Mouse (Mus musculus): Measurements from ENCODE around the gene Gsdma3. TPM values are rescaled to one million over a fixed set of nuclear protein-coding genes. Genes with fewer than 3 reads are reported as not detected.
"Not testable (repeated sequence)": the region's sequence is repeated elsewhere in the genome, so short reads cannot be mapped to it uniquely, and the experiment has no call there.

Gsdma3 gene
- polyA plus RNA-seq, 1 experiment from 2014 or later = not detected

DNA sequence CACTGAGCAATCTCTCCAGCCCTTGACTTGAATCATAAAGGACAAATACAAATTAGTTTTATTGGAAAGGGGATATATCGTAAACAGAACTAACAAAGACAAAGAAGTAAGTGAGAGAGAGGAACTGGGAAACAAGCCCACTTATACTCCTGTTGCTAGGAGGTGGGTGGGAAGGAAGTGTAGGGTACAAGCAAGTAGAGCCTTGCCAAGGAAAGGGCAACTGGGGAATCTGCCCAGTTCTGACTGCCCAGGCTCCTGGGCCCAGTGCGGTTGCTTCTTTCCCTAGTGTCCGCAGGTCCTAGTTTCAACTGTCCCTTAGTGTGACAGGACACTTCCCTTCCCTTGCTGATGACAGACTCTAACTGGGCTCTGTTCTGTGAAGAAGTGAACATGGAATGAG is 2.5 kb downstream of the Gsdma3 start:
- Histone ChIP-seq H3K27me3 (replicated peaks; ENCODE audit: control insufficient read depth, insufficient read depth, low read length) (no peaks in the 10 kb centered on the region), H3K27ac (ENCODE audit: low read depth, low read length) (no peak overlapping the region), H3K4me1 (replicated peaks; ENCODE audit: control insufficient read depth, insufficient read depth, low read length) (no peaks in the 10 kb centered on the region), H3K4me2 (replicated peaks; ENCODE audit: low read depth) (no peak overlapping the region), H3K9me3 (ENCODE audit: control insufficient read depth) (no peaks in the 10 kb centered on the region), H3K36me3 (ENCODE audit: control insufficient read depth, insufficient read depth) (no peaks in the 10 kb centered on the region), H3K4me3 (ENCODE audit: low read depth, low read length) (no peak overlapping the region), H3K9ac (ENCODE audit: low read depth, low read length) (no peak overlapping the region)
- WGBS = 94% methylated on average over 3 of the region's 3 CpGs
- ATAC-seq = no peak
- no peak for TF ChIP-seq CTCF (IDR thresholded peaks at IDR 0.05; ENCODE audit: low read depth)

DNA sequence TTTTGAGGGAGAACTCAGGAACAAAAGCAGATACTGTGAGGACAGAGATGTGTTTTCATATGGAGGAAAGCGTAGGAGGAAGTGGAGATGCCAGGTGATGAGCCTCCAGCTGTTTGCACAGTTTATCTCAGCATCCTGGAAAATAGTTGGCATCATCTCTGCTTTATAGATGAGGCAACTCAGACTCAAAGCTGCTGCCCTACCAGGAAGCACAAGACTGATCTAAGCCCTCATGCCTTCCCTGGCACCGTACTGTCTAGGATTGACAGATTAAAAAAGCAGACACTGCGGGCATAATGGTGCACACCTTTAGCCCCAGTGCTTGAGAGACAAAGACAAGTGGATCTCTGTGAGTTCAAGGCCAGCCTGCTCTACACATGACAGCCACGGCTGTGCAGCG is 4.5 kb downstream of the Gsdma3 start:
- H3K27me3 ChIP-seq (replicated peaks; ENCODE audit: control insufficient read depth, insufficient read depth, low read length) = no peaks in the 10 kb centered on the region
- H3K9ac ChIP-seq (ENCODE audit: low read depth, low read length) = no peak overlapping the region
- WGBS = 87% methylated on average over 5 of the region's 5 CpGs
- no peaks in the 10 kb centered on the region for H3K36me3 ChIP-seq (ENCODE audit: control insufficient read depth, insufficient read depth)
- TF ChIP-seq CTCF (IDR thresholded peaks at IDR 0.05; ENCODE audit: low read depth) = no peak
- H3K4me2 ChIP-seq (replicated peaks; ENCODE audit: low read depth) = no peak overlapping the region
- no peak overlapping the region for H3K4me3 ChIP-seq (ENCODE audit: low read depth, low read length)
- ATAC-seq = no peak
- no peaks in the 10 kb centered on the region for H3K4me1 ChIP-seq (replicated peaks; ENCODE audit: control insufficient read depth, insufficient read depth, low read length)
- H3K27ac ChIP-seq (ENCODE audit: low read depth, low read length) = no peak overlapping the region
- no peaks in the 10 kb centered on the region for H3K9me3 ChIP-seq (ENCODE audit: control insufficient read depth)

DNA sequence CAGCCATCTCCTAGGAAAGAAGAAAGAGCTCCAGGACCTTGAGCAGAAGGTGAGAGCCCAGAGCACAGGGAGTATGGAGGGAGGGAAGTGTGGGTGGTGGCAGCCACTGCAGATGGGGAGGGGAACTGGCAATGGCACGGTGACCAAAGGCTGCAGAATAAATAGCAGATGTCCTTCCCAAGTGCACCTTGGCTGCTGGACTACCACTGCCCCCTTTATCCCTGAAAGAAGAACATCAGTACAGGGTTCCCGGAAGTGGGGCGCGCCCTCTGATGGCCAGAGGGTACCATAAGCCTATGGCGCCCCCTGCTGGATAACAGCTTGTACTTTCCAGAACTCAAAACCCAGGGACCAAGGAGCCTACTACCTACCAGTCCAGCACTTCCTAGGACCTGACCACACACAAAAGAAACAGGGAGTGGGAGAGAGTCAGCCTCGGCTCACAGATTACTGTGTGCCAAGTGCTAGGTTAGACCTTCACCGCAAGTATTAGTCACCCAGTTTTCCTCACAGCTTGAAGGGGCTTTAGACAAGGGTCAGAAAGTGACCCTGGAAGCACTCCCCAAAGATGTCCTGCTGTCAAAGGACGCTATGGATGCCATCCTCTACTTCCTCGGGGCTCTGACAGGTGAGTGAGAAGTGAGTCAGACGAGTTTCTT is 9.3 kb downstream of the Gsdma3 start:
- not testable (repeated sequence) for H3K9ac ChIP-seq (ENCODE audit: low read depth, low read length); ATAC-seq; H3K9me3 ChIP-seq (ENCODE audit: control insufficient read depth); H3K27ac ChIP-seq (ENCODE audit: low read depth, low read length); H3K27me3 ChIP-seq (replicated peaks; ENCODE audit: control insufficient read depth, insufficient read depth, low read length); H3K4me3 ChIP-seq (ENCODE audit: low read depth, low read length); H3K4me2 ChIP-seq (replicated peaks; ENCODE audit: low read depth); H3K4me1 ChIP-seq (replicated peaks; ENCODE audit: control insufficient read depth, insufficient read depth, low read length); H3K36me3 ChIP-seq (ENCODE audit: control insufficient read depth, insufficient read depth)
- TF ChIP-seq CTCF (IDR thresholded peaks at IDR 0.05; ENCODE audit: low read depth) = peak; percentile 72
- 35% methylated on average over 10 of the region's 10 CpGs for WGBS

DNA sequence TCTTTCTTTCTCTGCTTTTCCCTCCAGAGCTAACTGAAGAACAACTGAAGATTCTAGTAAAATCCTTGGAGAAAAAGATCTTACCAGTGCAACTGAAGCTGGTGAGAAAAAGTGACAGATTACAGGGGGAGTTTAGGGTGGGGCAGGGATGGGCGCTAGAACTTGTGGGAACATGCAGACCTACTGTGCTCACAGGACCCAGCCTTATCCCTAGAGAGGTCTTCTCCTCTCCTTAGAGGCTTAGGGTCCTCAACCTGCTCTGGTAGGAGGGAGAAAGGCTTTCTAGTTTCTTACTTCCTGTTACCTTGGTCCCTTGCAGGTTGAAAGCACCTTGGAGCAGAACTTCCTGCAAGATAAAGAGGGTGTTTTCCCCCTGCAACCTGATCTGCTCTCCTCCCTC is 11.3 kb downstream of the Gsdma3 start:
- ATAC-seq = no peak
- no peak overlapping the region for H3K4me2 ChIP-seq (replicated peaks; ENCODE audit: low read depth)
- no peaks in the 10 kb centered on the region for H3K9me3 ChIP-seq (ENCODE audit: control insufficient read depth)
- H3K9ac ChIP-seq (ENCODE audit: low read depth, low read length) = no peak overlapping the region
- no peak overlapping the region for H3K4me3 ChIP-seq (ENCODE audit: low read depth, low read length)
- H3K4me1 ChIP-seq (replicated peaks; ENCODE audit: control insufficient read depth, insufficient read depth, low read length) = no peaks in the 10 kb centered on the region
- no peak overlapping the region for H3K27ac ChIP-seq (ENCODE audit: low read depth, low read length)
- WGBS = 69% methylated on average over 1 of the region's 1 CpGs
- TF ChIP-seq CTCF (IDR thresholded peaks at IDR 0.05; ENCODE audit: low read depth) = no peak
- no peaks in the 10 kb centered on the region for H3K27me3 ChIP-seq (replicated peaks; ENCODE audit: control insufficient read depth, insufficient read depth, low read length)
- H3K36me3 ChIP-seq (ENCODE audit: control insufficient read depth, insufficient read depth) = no peaks in the 10 kb centered on the region

DNA sequence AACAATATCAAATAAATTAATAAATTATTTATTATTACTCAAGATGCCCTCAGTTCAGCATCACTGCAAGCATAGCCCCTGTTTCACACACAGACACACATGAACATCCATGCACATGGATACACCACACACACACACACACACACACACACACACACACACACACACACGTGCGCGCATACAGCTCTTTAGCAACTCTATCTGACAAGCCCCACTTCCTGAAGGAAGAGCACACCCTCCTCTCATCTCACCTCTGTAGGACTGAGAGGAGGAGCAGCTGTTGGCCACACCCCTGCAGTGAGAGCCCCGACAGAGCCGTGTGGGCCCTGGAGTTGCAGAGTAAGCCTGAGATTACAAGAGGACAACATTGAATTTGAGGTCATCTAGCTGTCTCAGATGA is 13.9 kb downstream of the Gsdma3 start:
- Histone ChIP-seq H3K9ac (ENCODE audit: low read depth, low read length) (no peak overlapping the region), H3K4me2 (replicated peaks; ENCODE audit: low read depth) (no peak overlapping the region), H3K4me3 (ENCODE audit: low read depth, low read length) (no peak overlapping the region), H3K36me3 (ENCODE audit: control insufficient read depth, insufficient read depth) (no peaks in the 10 kb centered on the region), H3K9me3 (ENCODE audit: control insufficient read depth) (no peaks in the 10 kb centered on the region), H3K27ac (ENCODE audit: low read depth, low read length) (no peak overlapping the region), H3K27me3 (replicated peaks; ENCODE audit: control insufficient read depth, insufficient read depth, low read length) (no peaks in the 10 kb centered on the region), H3K4me1 (replicated peaks; ENCODE audit: control insufficient read depth, insufficient read depth, low read length) (no peaks in the 10 kb centered on the region)
- no peak for TF ChIP-seq CTCF (IDR thresholded peaks at IDR 0.05; ENCODE audit: low read depth)
- WGBS = 44% methylated on average over 5 of the region's 5 CpGs
- ATAC-seq = no peak

DNA sequence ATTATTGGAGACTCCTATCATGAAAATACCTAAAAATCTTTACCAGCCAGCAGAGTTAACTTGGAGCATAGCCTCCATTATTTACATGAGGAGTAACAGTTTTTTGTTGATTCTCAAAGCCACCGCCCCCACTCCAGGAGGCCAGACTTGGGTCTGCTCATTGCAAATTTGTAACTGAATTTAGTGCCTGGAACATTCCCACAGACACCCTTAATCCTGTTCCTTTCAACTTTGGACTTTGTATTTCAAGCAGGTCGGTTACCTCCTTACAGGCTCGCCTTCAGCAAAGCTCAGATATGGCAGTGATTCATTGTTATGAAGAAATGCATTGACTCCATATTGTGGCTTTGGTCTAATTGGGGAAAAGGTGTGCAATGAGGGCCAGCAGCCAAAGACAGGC is 18.6 kb downstream of the Gsdma3 start:
- 47% methylated on average over 3 of the region's 3 CpGs for WGBS
- H3K9me3 ChIP-seq (ENCODE audit: control insufficient read depth) = no peaks in the 10 kb centered on the region
- H3K4me2 ChIP-seq (replicated peaks; ENCODE audit: low read depth) = no peak overlapping the region
- no peak overlapping the region for H3K9ac ChIP-seq (ENCODE audit: low read depth, low read length)
- H3K4me3 ChIP-seq (ENCODE audit: low read depth, low read length) = no peak overlapping the region
- no peak overlapping the region for H3K27ac ChIP-seq (ENCODE audit: low read depth, low read length)
- no peak for TF ChIP-seq CTCF (IDR thresholded peaks at IDR 0.05; ENCODE audit: low read depth)
- H3K4me1 ChIP-seq (replicated peaks; ENCODE audit: control insufficient read depth, insufficient read depth, low read length) = no peaks in the 10 kb centered on the region
- no peak for ATAC-seq
- no peaks in the 10 kb centered on the region for H3K36me3 ChIP-seq (ENCODE audit: control insufficient read depth, insufficient read depth)
- H3K27me3 ChIP-seq (replicated peaks; ENCODE audit: control insufficient read depth, insufficient read depth, low read length) = no peaks in the 10 kb centered on the region

DNA sequence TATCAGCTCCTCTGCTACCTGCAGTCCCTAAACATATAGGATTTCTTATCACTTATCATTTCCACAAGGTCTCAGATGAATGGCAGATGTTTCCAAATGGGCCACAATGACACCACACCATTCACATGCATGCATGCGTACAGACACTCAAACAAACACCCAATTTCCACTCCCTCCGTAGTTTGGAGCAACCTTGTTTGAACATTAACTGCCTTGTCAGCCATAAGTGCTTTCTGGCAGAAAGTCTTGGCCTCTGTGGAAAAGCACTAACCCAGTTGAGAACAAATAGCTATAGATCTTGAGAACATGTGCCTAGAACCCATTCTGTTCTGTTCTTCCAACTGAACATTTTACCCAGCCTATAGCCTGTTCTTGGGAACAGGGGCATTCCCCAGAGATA is 19.8 kb downstream of the Gsdma3 start:
- ATAC-seq = no peak
- WGBS = 49% methylated on average over 2 of the region's 2 CpGs
- Histone ChIP-seq H3K36me3 (ENCODE audit: control insufficient read depth, insufficient read depth) (no peaks in the 10 kb centered on the region), H3K27me3 (replicated peaks; ENCODE audit: control insufficient read depth, insufficient read depth, low read length) (no peaks in the 10 kb centered on the region), H3K9ac (ENCODE audit: low read depth, low read length) (no peak overlapping the region), H3K4me1 (replicated peaks; ENCODE audit: control insufficient read depth, insufficient read depth, low read length) (no peaks in the 10 kb centered on the region), H3K4me3 (ENCODE audit: low read depth, low read length) (no peak overlapping the region), H3K27ac (ENCODE audit: low read depth, low read length) (no peak overlapping the region), H3K4me2 (replicated peaks; ENCODE audit: low read depth) (no peak overlapping the region), H3K9me3 (ENCODE audit: control insufficient read depth) (no peaks in the 10 kb centered on the region)
- TF ChIP-seq CTCF (IDR thresholded peaks at IDR 0.05; ENCODE audit: low read depth) = no peak

Data from intestine, postnatal 0 days (tissue).